Comparison of ENCODE assay signal across 8 mouse cellular contexts in genomic region chr5:140829081-140829910, GRCm38 (mm10). TPM values are rescaled to one million over a fixed set of nuclear protein-coding genes. Genes with fewer than 3 reads are reported as not detected.
DNase-seq lines count a peak whose midpoint lies in the region; ATAC-seq and TF ChIP-seq lines count a peak whose summit lies in the region.

No protein-coding gene starts in this region.

- peaks cover 18% of the 10 kb centered on the region for H3K36me3 ChIP-seq in G1E (replicated peaks)
- H3K36me3 ChIP-seq in forebrain, postnatal 0 days (ENCODE audit: insufficient read depth): no peaks in the 10 kb centered on the region
- H3K36me3 ChIP-seq in limb, embryonic 13.5 days: peaks cover 8% of the 10 kb centered on the region; the same call in 1 of the 2 replicates
- H3K36me3 ChIP-seq in neural tube, embryonic 14.5 days (ENCODE audit: control insufficient read depth, insufficient read depth, low read length): no peaks in the 10 kb centered on the region

- H3K9ac ChIP-seq in forebrain, postnatal 0 days: peak overlapping the region; percentile 75
- peak overlapping the region; percentile 94 for H3K9ac ChIP-seq in limb, embryonic 13.5 days
- H3K9ac ChIP-seq in neural tube, embryonic 14.5 days (replicated peaks; ENCODE audit: low read depth, low read length): peak overlapping the region; percentile 87

- H3K4me3 ChIP-seq in G1E (ENCODE audit: low read depth, low read length): peak overlapping the region; percentile 89
- peak overlapping the region; percentile 81 for H3K4me3 ChIP-seq in forebrain, postnatal 0 days (ENCODE audit: low read depth, low read length)
- peak overlapping the region; percentile 84 for H3K4me3 ChIP-seq in limb, embryonic 13.5 days
- H3K4me3 ChIP-seq in neural tube, embryonic 14.5 days (ENCODE audit: low read depth, low read length): peak overlapping the region; percentile 84

- WGBS in forebrain, postnatal 0 days: 33% methylated on average over 18 of the region's 18 CpGs
- 36% methylated on average over 18 of the region's 18 CpGs for WGBS in limb, embryonic 13.5 days
- 36% methylated on average over 18 of the region's 18 CpGs for WGBS in neural tube, embryonic 14.5 days

- no peaks in the 10 kb centered on the region; the same call in 1 of the 2 replicates for H3K27me3 ChIP-seq in G1E (ENCODE audit: insufficient read depth, low read length)
- no peaks in the 10 kb centered on the region for H3K27me3 ChIP-seq in forebrain, postnatal 0 days (ENCODE audit: insufficient read depth, low read length)
- no peaks in the 10 kb centered on the region for H3K27me3 ChIP-seq in limb, embryonic 13.5 days
- H3K27me3 ChIP-seq in neural tube, embryonic 14.5 days (ENCODE audit: control insufficient read depth, insufficient read depth, low read length): no peaks in the 10 kb centered on the region

- H3K4me1 ChIP-seq in G1E (ENCODE audit: insufficient read depth, low read depth, low read length): peaks cover 41% of the 10 kb centered on the region
- peaks cover 33% of the 10 kb centered on the region for H3K4me1 ChIP-seq in forebrain, postnatal 0 days (ENCODE audit: insufficient read depth)
- peaks cover 39% of the 10 kb centered on the region for H3K4me1 ChIP-seq in limb, embryonic 13.5 days
- H3K4me1 ChIP-seq in neural tube, embryonic 14.5 days (ENCODE audit: control insufficient read depth, insufficient read depth, low read length): peaks cover 29% of the 10 kb centered on the region

- no peak for ATAC-seq in G1E (ENCODE audit: extremely low read depth, insufficient number of reproducible peaks, low FRiP score, poor library complexity, severe bottlenecking)
- ATAC-seq in forebrain, postnatal 0 days: no peak
- ATAC-seq in limb, embryonic 13.5 days (ENCODE audit: low FRiP score, low read depth): no peak
- no peak for ATAC-seq in neural tube, embryonic 14.5 days (ENCODE audit: low read depth)
- ATAC-seq in granulocyte monocyte progenitor cell, adult 5-6 weeks (replicated peaks; ENCODE audit: poor library complexity, severe bottlenecking): no peak

- DNase-seq in cerebellum, postnatal 10 days: peak; percentile 35 to 49
- no peak for DNase-seq in cerebellum, postnatal 25 days
- DNase-seq in G1E (ENCODE audit: low spot score): no peak
- DNase-seq in forebrain, postnatal 0 days: peak; percentile 28
- DNase-seq in thymus, postnatal 14 days: no peak

- H3K27ac ChIP-seq in forebrain, postnatal 0 days (ENCODE audit: low read depth, low read length): no peak overlapping the region
- H3K27ac ChIP-seq in limb, embryonic 13.5 days: no peak overlapping the region; the same call in 1 of the 2 replicates
- H3K27ac ChIP-seq in neural tube, embryonic 14.5 days (ENCODE audit: low read depth, low read length): peak overlapping the region; percentile 81; the same call in 1 of the 2 replicates

- H3K4me2 ChIP-seq in forebrain, postnatal 0 days (ENCODE audit: low read depth): peak overlapping the region; percentile 74
- peak overlapping the region; percentile 95 for H3K4me2 ChIP-seq in limb, embryonic 13.5 days (replicated peaks)
- peak overlapping the region; percentile 76 for H3K4me2 ChIP-seq in neural tube, embryonic 14.5 days (ENCODE audit: low read depth, low read length)

- no peaks in the 10 kb centered on the region for H3K9me3 ChIP-seq in G1E (replicated peaks)
- no peaks in the 10 kb centered on the region for H3K9me3 ChIP-seq in forebrain, postnatal 0 days (ENCODE audit: low read length)
- H3K9me3 ChIP-seq in limb, embryonic 13.5 days: no peaks in the 10 kb centered on the region
- no peaks in the 10 kb centered on the region for H3K9me3 ChIP-seq in neural tube, embryonic 14.5 days (ENCODE audit: control insufficient read depth, low read length)

- no peak for TF ChIP-seq CTCF in G1E (IDR thresholded peaks at IDR 0.05; ENCODE audit: low read depth, low read length)
- TF ChIP-seq CTCF in forebrain, postnatal 0 days (IDR thresholded peaks at IDR 0.05; ENCODE audit: low read depth): peak; percentile 45

RNA-seq across cellular contexts. Expression of gene Gna12, which starts 0.9 kb away (rescaled TPM):
- total RNA-seq in G1E (2014; fragmentation: Nextera tagmentation) (40.9 and 66.7 TPM in 2 replicates), G1E (2017) (22.2 and 22.4 TPM in 2 replicates)
- polyA plus RNA-seq in G1E (2012): 53.1 and 54.5 TPM in 2 replicates
- 102 and 138 TPM in 2 replicates for total RNA-seq in forebrain, postnatal 0 days (2014; rRNA removed)
- 35.6 and 39.0 TPM in 2 replicates for polyA plus RNA-seq in forebrain, postnatal 0 days (2015; fragmentation: Nextera tagmentation; extraction: Ambion mirVana)
- polyA plus RNA-seq in limb, embryonic 13.5 days (2015; fragmentation: Nextera tagmentation; extraction: Ambion mirVana): 12.0 and 13.8 TPM in 2 replicates
- 17.0 and 19.5 TPM in 2 replicates for polyA plus RNA-seq in neural tube, embryonic 14.5 days (2014; fragmentation: Nextera tagmentation; extraction: Ambion mirVana)
- 42.3 and 44.7 TPM in 2 replicates for total RNA-seq in granulocyte monocyte progenitor cell, adult 5-6 weeks (2014; fragmentation: Nextera tagmentation)
- total RNA-seq in granulocyte monocyte progenitor cell, adult 5-6 weeks (2017): 34.9 and 35.3 TPM in 2 replicates

Comparison
In these comparisons a context has a peak if more than half of its experiments do, and no peak if none do; other contexts are left out.
1. DNase-seq: peak in cerebellum, postnatal 10 days (2 of 2) and forebrain, postnatal 0 days (single experiment); none in cerebellum, postnatal 25 days (0 of 2), G1E (single experiment) and thymus, postnatal 14 days (single experiment).
2. Peak in every context shown above with its lines, with median percentiles within 50 percentile points of each other: H3K4me3 ChIP-seq, H3K4me2 ChIP-seq and H3K9ac ChIP-seq.